Mouse (Mus musculus): ENCODE measurements around the gene Rpl31.
A peak's percentile ranks its signal among the peaks of the same experiment; 100 is the strongest.

The Rpl31 gene

DNA sequence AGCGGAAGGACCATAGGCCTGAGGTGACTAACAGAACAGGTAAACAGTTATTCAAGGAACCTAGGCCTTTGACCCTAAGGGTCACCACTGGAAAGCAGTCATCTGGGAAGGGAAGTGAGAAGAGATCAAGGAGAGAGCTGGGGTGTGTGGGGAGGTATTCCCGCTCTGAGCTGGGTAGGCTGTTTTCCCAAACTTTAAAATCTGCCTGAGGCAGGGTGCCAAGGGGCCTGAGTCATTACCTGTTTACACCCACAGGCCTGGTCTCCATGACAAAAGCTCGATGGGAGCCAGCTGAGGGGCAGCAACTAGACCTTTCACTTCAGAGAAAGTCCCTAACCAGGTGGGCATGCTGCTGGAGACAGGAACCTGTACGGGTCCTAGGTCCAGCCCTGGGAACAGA is 31.6 kb downstream of the Rpl31 start:
- peak; percentile 58 for DNase-seq (ENCODE audit: low read depth, low spot score)

DNA sequence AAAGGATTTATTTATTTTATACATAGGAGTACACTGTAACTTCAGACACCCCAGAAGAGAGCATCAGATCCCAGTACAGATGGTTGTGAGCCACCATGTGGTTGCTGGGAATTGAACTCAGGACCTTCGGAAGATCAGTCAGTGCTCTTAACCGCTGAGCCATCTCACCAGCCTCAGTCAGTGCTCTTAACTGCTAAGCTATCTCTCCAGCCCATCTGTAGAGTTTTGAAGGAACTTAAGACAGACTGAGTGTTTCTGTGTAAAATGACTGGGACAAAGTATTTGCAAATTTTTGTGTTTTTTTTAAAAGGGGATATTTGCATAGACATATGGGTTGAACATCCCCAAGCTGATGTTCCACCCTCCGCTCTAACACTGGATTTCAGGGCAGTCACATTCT is 32.5 kb downstream of the Rpl31 start:
- no peak for DNase-seq (ENCODE audit: low read depth, low spot score)

DNA sequence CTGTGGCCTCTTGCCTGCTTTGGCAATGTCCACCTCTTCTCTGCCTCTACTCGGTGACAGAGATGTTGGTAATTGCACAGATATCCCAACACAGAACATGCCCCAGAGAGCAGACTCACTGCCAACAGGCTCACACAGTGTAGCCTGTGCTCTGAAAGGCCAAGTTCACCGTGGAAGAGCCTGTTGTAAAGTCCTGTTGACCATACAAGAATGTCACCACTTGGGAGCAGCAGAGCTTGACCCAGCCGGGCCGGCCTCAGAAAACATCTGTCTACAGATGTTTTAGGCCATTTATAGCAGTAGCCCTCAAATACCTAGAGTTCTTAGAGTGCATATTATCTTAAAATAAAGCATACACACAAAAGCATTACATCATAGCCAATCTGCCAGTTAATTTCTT is 39.5 kb downstream of the Rpl31 start:
- DNase-seq (ENCODE audit: low read depth, low spot score), result no peak

DNA sequence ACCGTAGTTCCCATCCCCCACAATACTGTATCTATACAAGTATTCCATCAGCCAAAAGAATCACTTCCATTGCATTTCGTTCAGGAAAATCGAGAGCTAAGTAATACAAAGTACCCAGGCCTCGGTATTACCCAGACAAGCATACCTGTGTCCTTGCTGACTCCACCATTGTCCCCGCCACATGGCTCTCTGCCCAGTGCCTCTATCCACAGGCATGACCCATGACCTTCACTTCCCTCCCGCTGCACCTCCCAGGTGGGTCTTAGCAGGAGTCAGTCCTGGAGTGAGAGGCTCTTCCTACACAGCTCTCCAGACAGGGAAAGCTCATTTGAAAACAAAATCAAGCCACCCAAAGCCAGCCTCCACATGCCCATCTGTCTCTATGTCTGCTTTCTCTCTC is 40.5 kb downstream of the Rpl31 start:
- DNase-seq (ENCODE audit: low read depth, low spot score), result no peak

DNA sequence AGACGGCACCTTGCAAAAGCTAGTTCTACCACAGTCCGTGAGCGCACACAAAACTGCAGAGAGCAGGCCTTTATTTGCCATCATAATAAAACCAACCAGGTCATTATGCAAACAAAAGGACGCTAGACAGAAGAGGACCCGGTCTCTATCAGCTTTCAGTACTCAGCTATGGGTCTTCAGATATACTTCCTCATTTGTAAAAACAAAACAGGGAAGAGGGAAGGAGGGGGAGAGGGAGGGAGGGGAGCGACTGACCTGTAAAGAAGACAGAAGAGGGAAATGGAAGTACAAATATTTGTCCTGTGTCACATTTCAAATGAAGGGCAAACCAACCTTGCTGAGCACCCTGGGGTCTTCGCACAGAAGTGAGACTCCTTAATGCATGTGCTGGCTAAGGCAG is 41.0 kb downstream of the Rpl31 start:
- no peak for DNase-seq (ENCODE audit: low read depth, low spot score)

DNA sequence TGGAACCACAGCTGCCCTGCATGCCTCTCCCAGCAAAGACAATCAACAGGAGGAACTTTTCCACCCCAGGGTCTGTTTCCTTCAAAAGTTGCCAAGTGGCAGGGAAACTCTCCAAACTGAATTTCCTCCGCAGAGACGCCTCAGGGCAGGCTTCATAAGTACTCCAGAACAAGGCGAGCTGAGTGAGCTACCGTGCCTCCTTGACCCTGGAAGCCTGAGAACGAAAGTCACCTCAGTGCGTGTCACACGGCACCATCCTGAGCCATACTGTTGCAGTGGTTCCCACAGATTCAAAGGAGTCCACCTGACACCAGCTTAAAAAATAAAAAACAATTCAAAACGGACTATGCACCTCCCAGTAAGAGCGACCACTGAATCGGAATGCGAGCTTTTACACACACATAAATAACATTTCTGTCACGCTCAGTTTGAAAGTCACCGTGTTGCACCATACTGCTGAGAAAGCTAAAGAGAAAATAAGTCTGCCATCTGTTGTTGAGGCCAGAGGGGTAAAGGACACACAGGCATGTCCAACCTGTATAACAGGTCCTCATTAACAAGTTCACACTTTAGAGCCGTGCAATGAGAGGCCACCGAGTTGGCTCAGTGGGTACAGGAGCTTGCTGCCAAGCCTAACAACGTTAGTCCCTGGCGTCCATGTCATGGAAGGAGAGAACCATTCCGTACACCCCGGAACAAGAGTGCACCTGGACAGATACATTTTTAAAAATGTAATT is 42.6 kb downstream of the Rpl31 start:
- no peak for DNase-seq (ENCODE audit: low read depth, low spot score)

DNA sequence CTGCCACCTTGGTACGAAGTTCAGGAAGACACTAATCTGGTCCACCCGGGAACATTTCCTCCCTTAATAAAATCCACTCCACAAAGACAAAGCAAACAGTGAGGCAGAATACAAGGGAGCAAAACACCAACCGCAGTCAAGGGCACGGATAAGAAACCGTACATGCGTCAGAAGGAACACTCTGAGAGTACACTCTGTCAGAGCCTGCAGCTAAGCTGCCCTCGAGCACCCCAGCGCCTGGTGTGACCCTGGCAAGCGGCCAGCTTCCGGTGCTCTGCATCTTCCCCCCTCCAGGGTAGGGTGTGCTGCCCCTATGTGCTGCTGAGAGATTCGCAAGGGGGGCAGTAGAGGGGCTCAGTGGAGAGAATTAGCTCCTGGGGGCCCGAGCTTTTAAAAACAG is 50.2 kb downstream of the Rpl31 start:
- no peak for DNase-seq (ENCODE audit: low read depth, low spot score)

DNA sequence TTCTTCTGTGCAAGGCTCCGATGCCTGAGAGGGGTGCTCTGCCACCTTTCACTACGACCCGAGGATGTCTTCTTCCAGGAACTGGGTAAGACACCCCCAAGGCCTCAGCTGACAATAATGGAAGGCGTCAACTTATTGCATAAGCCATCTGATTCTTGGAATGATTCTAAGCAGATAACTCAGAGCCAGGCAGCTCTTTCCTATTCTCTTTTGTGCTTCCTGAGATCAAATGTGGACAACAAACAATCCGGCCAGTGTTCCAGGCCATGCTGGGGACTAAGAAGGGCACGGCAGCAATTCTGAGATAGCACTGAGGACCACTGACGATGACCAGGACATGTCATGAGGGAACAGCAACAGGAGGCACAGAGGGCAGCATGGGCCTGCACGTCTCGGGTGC is 51.2 kb downstream of the Rpl31 start:
- no peak for DNase-seq (ENCODE audit: low read depth, low spot score)

DNA sequence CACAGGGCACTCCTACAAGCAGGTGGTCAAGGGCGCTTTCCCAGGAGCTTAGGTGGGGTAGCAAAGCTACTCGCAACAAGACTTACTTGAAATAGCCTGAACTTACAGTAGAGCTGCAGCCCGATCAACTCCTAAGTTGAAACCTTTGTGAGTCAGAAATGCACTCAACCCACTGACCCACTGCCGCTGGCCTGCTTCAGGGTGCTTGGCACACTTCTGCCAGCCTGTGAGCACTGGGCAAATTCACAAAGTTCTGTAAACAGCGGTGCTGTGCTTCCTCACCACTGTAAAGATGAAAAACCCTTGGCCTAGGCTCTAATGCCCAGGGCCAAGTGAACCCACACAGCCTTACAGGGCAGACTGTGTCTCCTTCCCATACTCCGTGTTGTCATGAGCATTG is 53.3 kb downstream of the Rpl31 start:
- DNase-seq (ENCODE audit: low read depth, low spot score), result no peak
